Mouse (Mus musculus) c-Kit-negative CD71-positive TER-119-positive erythroid progenitor cells, embryonic 14.5 days (primary cell): ENCODE measurements around the gene Zfand3.

Source experiments
- DNase-seq: peaks from one replicate; pipeline ENCODE4 v3.0.0-alpha.2; 2013; ENCODE audit warnings: low read depth, low spot score

Gene Zfand3

DNA sequence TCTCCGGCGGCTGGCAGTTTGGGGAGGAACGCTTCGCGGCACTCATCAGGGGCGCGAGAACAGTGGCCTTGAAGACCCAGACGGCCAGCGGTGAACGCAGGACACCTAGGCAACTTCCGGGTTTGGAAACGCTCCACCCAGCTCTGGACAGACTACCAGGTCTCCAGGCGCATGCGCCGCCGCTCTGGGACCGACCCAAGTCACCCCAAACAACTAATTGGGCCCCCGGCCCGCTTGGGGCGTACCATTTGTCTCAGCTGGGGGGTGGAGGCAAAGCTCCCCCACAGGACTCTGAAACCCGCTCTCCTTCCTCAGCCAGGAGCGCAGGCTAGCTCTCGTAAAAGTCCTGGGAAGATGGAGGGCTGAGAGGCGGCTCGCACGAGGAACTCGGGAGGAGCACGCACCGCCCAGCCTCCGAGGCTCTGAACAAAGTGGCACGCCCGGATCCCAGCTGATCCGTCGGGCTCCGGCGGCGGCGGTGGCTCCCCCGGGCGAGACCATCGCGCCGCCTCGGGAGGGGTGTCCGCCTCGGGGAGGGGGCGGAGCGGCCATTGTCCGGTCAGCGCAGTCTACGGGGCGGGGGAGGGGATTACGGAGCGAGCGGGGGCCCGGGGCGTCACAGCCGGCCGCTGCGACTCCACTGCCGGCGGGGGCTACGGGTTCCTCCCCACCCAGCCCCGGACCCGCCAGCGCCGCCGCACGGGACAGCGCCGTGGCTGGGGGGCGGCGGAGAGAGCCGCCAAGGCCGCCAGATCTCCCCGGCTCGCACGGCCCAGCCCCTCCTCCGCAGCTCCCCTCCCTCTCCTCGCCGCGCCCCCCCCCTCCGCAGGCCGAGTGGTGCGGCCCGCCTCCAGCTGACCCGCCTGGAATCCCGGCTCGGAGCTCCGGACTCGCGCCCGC lies at the start of gene Zfand3:
TSS of gene Zfand3 (plus strand) at position 531 of the 900 bp plus-strand sequence.
- peak; percentile 92 for DNase-seq

- DNase-seq: no peak
Observed at GRCm38 (mm10) chr17:29955880-29956279, 48.7 kb upstream of the Zfand3 start.

DNA sequence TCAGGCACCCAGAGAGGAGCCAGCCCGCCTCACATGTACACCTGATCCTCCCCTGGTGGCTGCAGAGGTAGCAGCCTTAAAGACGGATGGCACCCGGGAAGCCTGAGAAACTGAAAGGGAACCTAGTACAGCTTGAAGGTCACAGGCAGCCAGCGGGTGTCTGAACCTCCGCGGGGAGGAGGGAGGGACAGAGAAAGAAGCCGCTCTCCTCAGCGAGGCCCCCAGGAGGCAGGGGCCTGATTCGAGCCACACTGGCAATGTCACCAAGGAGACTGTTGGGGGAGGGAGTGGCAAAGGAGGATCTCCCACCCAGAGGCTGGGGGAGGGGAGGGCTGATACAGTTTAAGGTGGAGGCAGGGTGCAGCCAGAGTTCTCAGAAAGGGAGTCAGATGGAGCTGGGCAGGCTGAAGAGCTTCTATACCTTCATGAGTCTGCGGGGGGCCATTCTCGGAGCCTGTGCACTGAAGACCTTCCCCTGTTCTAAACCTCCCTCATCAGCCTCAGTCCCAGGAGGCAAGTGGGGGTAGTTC lies 40.7 kb upstream of the Zfand3 start:
- DNase-seq: no peak

- no peak for DNase-seq
Observed at GRCm38 (mm10) chr17:29965506-29965905, 39.0 kb upstream of the Zfand3 start.

DNA sequence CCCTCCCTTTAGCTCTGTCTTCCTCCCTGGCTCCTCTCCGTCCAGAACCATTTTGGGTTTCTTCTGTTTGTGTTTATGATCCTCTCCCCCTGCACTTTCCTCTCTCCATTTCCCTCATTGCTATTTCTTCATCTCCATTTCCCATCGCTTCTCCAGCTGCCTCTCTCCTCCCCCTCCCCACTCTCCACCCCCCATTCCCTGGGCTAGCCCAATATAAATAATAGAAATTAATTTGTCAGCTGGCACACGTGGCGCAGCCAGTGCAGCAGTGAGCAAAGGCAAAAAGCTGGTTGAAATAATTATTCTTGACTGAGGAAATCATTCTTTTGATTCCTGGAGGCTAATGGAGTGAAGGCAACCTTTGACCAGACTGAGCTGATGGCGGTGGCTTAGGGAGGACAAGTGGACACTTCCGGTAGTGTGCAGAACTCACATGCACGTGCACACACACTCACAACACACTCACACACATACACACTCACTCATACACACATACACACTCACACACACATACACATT lies 34.4 kb upstream of the Zfand3 start, which contains the start of gene Mdga1:
TSS of gene Mdga1 (minus strand) at position 51 of the 519 bp plus-strand sequence.
- DNase-seq: no peak

DNA sequence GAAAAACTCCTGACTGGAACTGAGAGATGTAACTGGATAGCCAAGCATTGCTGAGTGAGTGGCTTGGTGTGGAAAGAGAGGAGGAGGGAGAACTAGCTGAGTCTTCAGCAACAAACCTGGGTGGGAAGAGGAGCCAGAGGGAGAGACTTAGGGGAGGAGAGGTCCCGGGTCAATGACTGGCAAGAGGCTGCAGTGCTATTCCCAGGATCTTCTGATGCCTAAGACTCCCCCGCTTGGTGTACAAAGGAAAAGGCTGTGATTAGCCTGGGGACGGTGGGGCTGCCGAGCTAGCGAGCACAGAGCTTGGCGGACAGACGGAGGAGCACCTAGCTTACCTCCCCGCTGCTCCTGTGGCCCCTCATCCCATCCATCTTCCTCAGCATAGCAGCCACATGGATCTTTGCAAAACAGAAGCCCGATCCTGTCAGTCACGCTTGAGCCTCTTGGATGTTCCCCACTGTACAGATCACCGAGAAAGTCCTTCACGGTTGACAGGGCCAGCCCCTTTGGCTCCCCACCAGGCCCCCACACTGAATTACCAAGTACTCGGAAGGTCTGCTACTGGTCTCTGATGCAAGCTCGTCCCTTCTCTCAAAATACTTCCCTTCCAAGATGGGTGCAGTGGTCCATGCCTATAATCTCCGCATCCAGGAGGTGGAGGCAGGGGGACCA lies 32.6 kb upstream of the Zfand3 start:
- no peak for DNase-seq

GRCm38 (mm10) chr17:29973226-29973625 lies 31.3 kb upstream of the Zfand3 start:
- no peak for DNase-seq

DNA sequence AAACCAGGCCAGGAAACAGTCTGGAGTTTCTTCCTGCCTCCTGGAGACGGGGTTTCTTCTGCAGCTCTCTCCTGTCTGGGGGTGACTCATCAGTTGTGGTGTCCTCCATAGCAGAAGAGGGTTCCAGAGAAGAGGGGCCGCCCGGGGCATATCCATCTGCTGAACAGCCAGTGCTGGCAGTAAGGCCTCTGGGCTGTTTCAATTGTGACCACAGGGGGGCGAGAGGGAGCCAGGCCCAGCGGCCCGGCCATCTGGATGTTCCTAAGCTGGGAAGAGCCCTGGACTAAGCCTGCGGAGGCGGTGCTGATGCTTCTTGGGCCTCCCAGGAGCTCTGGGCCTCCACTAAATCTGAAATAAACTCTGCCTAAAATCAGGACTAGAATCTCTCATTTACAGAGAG lies 28.8 kb upstream of the Zfand3 start:
- no peak for DNase-seq

GRCm38 (mm10) chr17:29979020-29979419 lies 25.5 kb upstream of the Zfand3 start:
- no peak for DNase-seq

GRCm38 (mm10) chr17:29979841-29980240 lies 24.7 kb upstream of the Zfand3 start:
- DNase-seq: no peak

DNA sequence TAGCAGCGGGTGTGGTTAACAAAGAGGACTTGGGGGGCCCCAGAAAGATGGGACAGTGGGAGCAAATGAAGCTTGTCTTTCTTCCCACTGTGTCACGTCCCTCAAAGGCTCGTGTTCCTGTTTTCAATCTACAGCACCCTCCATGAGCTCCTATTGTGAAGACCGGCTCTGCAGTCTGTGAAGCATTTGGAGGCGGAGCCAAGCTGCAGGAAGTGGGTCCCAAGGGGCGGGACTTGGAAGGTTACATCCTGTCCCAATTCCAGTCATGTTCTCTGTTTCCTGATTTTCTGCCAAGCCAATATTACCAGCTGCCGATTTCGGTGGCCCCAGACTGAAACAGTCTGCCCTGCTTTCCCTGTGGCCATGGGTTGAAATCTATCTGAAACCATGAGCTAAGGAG lies 23.0 kb upstream of the Zfand3 start:
- no peak for DNase-seq

GRCm38 (mm10) chr17:29983190-29983589 lies 21.3 kb upstream of the Zfand3 start:
- no peak for DNase-seq

DNA sequence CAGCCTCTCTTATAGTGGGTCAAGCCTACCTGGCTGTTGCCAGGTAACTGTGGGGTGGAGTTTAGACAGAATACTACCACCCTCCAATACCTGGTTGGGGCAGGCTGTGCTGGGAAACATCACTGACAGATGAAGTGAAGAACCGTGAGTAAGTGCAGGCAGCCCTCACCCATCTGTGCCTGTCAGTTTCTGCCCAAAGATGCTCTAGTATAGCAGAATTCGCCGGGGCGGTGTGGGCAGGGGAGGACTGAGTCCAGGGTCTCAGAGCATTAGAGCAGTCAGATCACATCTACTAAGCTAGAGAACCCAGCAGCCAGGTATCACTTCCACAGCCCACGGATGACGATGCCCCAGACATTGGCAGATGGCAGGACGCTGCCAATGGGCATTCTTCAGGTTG lies 19.6 kb upstream of the Zfand3 start:
- DNase-seq: no peak

DNA sequence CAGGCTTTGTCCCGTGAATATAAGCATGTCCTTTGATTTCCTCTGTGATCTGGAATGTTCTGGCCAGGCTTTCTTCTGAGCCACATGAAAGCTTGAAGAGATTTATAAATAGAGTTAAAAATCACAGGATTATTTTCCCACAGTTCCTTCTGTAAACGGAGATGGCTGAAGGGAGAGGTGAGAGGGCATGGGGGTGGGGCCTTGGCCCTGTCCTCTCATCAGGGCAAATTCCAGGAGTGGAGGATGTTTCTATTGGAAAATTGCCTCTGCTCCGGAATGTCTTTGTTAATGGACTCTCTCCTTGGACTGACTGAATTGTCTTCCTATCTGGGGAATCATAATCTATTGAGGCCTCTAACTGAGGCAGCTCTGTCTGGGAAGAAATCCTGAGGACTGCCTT lies 19.0 kb upstream of the Zfand3 start:
- no peak for DNase-seq

DNA sequence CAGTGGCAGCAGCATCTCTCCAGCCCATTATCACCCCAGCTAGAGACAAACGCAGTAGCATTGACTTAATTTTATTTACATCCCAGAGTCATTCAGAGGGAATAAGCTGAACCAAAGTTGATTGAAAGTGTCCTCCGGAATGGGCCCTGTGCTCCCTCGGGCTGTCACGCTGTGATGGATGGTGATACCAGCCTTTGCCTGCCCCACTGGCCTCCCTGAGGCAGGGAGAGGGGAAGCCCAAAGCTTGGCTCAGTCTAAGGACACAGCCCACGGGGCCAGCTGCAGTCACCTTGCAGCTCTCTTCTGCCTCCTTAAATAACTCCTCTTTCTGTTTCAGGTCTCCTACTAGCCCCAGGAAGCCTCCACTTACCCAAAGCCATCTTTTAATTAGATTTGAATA lies 16.4 kb upstream of the Zfand3 start:
- no peak for DNase-seq

- no peak for DNase-seq
Observed at GRCm38 (mm10) chr17:29989653-29990052, 14.9 kb upstream of the Zfand3 start.

GRCm38 (mm10) chr17:29990136-29990535 lies 14.4 kb upstream of the Zfand3 start:
- DNase-seq: no peak

GRCm38 (mm10) chr17:29990845-29991244 lies 13.7 kb upstream of the Zfand3 start:
- DNase-seq: no peak

GRCm38 (mm10) chr17:29993488-29993887 lies 11.0 kb upstream of the Zfand3 start:
- DNase-seq: no peak

GRCm38 (mm10) chr17:29994011-29994410 lies 10.5 kb upstream of the Zfand3 start:
- DNase-seq: no peak

DNA sequence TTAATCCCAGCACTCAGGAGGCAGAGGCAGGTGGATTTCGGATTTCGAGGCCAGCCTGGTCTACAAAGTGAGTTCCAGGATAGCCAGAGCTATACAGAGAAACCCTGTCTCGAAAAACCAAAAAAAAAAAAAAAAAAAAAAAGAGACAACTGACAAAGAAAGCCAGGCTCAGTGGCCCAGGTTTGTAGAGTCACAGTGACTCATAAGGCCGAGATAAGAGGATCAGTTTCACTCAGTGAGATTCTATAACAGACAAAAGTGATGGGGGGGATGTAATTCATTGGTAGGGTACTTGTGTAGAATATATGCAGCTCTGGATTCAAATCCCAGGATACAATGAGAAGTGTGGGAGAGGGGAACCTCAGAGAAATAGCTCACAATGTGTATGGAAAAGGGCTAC lies 10.1 kb upstream of the Zfand3 start:
- DNase-seq: no peak

DNA sequence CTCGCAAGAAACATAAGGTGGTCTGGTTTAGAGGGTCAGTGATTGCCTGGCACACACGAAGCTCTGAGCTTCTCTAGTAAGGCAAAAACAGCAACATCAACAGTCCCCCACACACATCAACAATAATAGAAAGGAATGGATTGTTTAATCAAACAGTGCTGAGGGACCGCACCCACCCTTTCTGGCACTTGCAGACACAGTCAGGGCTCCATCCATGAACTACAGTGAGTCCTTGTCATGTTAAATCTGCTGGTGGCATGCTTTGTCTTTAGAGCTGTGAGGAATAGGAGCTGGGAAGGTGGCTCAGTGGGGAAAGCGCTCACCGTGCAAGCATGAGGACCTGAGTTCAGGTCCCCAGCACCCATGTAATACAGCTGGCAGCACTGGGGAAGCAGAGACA lies 8.5 kb upstream of the Zfand3 start:
- no peak for DNase-seq
